Mouse (Mus musculus) spleen, embryonic (tissue): ENCODE data around the gene Terb2.

Experiments
- CTCF ChIA-PET: fragments of 350-600 bp; sonication (Branson Sonifier 250); formaldehyde crosslinking; loops from one replicate; lab custom pipeline; 2022; lab: Charles Lee

Terb2 gene

GRCm38 (mm10) chr2:122186106-122186505 lies at the start of gene Terb2, which contains the start of gene Patl2:
TSS of gene Terb2 (plus strand) at chr2:122186272.
TSS of gene Patl2 (minus strand) at chr2:122186189.
- CTCF ChIA-PET = interaction anchor here (1.0 kb wide), 1 partner anchor 32 kb away, joined by 3 read pairs; no protein-coding TSS in a partner anchor

- CTCF ChIA-PET = no interaction called here
Measured at GRCm38 (mm10) chr2:122137839-122138465, 48.1 kb upstream of the Terb2 start.

- CTCF ChIA-PET = no interaction called here
Measured at GRCm38 (mm10) chr2:122140815-122141214, 45.3 kb upstream of the Terb2 start.

- CTCF ChIA-PET = no interaction called here
Measured at GRCm38 (mm10) chr2:122141332-122141967, 44.6 kb upstream of the Terb2 start.

GRCm38 (mm10) chr2:122143111-122143510 lies 43.0 kb upstream of the Terb2 start:
- CTCF ChIA-PET = interaction anchor here (0.7 kb wide), 1 partner anchor 14 kb away, joined by 5 read pairs; no protein-coding TSS in a partner anchor

GRCm38 (mm10) chr2:122145756-122146155 lies 40.3 kb upstream of the Terb2 start:
- CTCF ChIA-PET = no interaction called here

- CTCF ChIA-PET = no interaction called here
Measured at GRCm38 (mm10) chr2:122146687-122147086, 39.4 kb upstream of the Terb2 start.

GRCm38 (mm10) chr2:122147508-122148241 lies 38.4 kb upstream of the Terb2 start, which contains the start of gene B2m:
TSS of gene B2m (plus strand) at chr2:122147686.
- CTCF ChIA-PET = no interaction called here

- CTCF ChIA-PET = interaction anchor here (0.6 to 1.1 kb wide), 2 partner anchors 29 to 105 kb away, joined by 3 to 6 read pairs; no protein-coding TSS in a partner anchor
Measured at GRCm38 (mm10) chr2:122148242-122148917, 37.7 kb upstream of the Terb2 start.

GRCm38 (mm10) chr2:122149316-122149715 lies 36.8 kb upstream of the Terb2 start:
- CTCF ChIA-PET = interaction anchor here (1.1 to 1.5 kb wide), 2 partner anchors 12 to 30 kb away, joined by 3 to 6 read pairs; no protein-coding TSS in a partner anchor

- CTCF ChIA-PET = interaction anchor here (1.5 kb wide), 1 partner anchor 12 kb away, joined by 6 read pairs; no protein-coding TSS in a partner anchor
Measured at GRCm38 (mm10) chr2:122149716-122150115, 36.4 kb upstream of the Terb2 start.

GRCm38 (mm10) chr2:122151221-122151620 lies 34.9 kb upstream of the Terb2 start:
- CTCF ChIA-PET = no interaction called here

- CTCF ChIA-PET = interaction anchor here (1.2 kb wide), 2 partner anchors 26 to 34 kb away, joined by 3 read pairs; no protein-coding TSS in a partner anchor
Measured at GRCm38 (mm10) chr2:122152850-122153249, 33.2 kb upstream of the Terb2 start.

GRCm38 (mm10) chr2:122153681-122154365 lies 32.2 kb upstream of the Terb2 start:
- CTCF ChIA-PET = interaction anchor here (0.5 to 1.2 kb wide), 2 partner anchors 27 to 33 kb away, joined by 3 to 7 read pairs; no protein-coding TSS in a partner anchor

GRCm38 (mm10) chr2:122154479-122154878 lies 31.6 kb upstream of the Terb2 start:
- CTCF ChIA-PET = interaction anchor here (0.9 kb wide), 1 partner anchor 66 kb away, joined by 3 read pairs; no protein-coding TSS in a partner anchor

- CTCF ChIA-PET = interaction anchor here (0.9 kb wide), 1 partner anchor 67 kb away, joined by 3 read pairs; no protein-coding TSS in a partner anchor
Measured at GRCm38 (mm10) chr2:122155292-122155691, 30.8 kb upstream of the Terb2 start.

GRCm38 (mm10) chr2:122156051-122156700 lies 29.9 kb upstream of the Terb2 start:
- CTCF ChIA-PET = no interaction called here

- CTCF ChIA-PET = interaction anchor here (0.7 kb wide), 1 partner anchor 79 kb away, joined by 3 read pairs; no protein-coding TSS in a partner anchor
Measured at GRCm38 (mm10) chr2:122157561-122157960, 28.5 kb upstream of the Terb2 start.

GRCm38 (mm10) chr2:122158362-122158802 lies 27.7 kb upstream of the Terb2 start:
- CTCF ChIA-PET = no interaction called here

- CTCF ChIA-PET = interaction anchor here (1.4 kb wide), 1 partner anchor 88 kb away, joined by 3 read pairs; no protein-coding TSS in a partner anchor
Measured at GRCm38 (mm10) chr2:122159667-122160066, 26.4 kb upstream of the Terb2 start.
